Mouse (Mus musculus): ENCODE data around the gene St8sia1. TPM values are rescaled to one million over a fixed set of nuclear protein-coding genes. Genes with fewer than 3 reads are reported as not detected.

The St8sia1 gene
- polyA plus RNA-seq, 1 experiment from 2014 or later: 4.2 TPM

DNA sequence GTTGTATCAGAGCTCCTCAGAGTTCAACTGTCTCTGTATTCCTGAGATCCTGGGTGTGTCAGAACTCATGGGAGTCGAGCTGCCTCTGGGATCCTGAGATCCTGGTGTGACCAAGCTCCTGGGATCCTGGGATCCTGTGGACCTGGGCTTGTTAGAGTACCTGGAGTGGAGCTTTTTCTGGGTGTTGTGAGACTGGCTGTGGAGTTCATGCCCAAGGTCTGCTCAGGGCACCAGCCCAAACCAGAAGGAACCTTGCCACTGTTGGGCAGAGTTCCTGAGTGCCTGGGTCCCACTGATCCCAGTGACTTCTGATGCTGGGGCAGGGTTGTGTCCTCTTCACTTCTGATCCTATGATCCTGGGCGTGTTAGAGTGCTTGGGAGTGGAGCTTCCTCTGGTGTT lies 8.0 kb upstream of the St8sia1 start:
- no peaks in the 10 kb centered on the region for H3K27me3 ChIP-seq
- H3K9me3 ChIP-seq (replicated peaks): no peaks in the 10 kb centered on the region
- no peak overlapping the region for H3K9ac ChIP-seq
- H3K4me3 ChIP-seq: no peak overlapping the region
- H3K4me2 ChIP-seq: no peak overlapping the region
- H3K4me1 ChIP-seq: no peaks in the 10 kb centered on the region
- WGBS: 51% methylated on average over 2 of the region's 2 CpGs
- no peaks in the 10 kb centered on the region for H3K36me3 ChIP-seq (ENCODE audit: poor library complexity, severe bottlenecking)
- no peak overlapping the region for H3K27ac ChIP-seq
- no peak for ATAC-seq

DNA sequence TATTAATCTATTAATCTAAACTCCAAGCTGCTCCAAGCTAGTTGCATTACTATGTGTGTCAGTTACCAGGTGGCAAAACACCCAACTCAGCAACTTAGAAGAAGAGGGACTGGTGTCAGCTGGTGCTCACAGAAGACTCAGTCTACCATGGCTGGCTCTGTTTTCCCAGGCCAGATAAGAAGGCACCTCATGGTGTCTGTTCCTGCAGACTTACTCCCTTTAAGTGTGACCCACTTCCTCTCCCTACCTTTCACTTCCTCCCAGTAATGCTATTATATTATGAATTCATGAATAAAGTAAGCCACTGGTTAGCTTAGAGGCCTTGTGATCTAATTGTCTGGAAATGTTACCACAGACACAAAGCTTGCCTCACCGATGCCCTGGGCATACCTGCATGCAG lies 3.2 kb upstream of the St8sia1 start:
- peaks cover 14% of the 10 kb centered on the region; the same call in 1 of the 2 replicates for H3K4me1 ChIP-seq
- ATAC-seq: no peak
- no peaks in the 10 kb centered on the region for H3K27me3 ChIP-seq
- no peaks in the 10 kb centered on the region for H3K9me3 ChIP-seq (replicated peaks)
- no peak overlapping the region for H3K9ac ChIP-seq
- H3K4me3 ChIP-seq: no peak overlapping the region
- no peaks in the 10 kb centered on the region for H3K36me3 ChIP-seq (ENCODE audit: poor library complexity, severe bottlenecking)
- no peak overlapping the region for H3K4me2 ChIP-seq
- WGBS: 88% methylated on average over 1 of the region's 1 CpGs
- H3K27ac ChIP-seq: no peak overlapping the region

DNA sequence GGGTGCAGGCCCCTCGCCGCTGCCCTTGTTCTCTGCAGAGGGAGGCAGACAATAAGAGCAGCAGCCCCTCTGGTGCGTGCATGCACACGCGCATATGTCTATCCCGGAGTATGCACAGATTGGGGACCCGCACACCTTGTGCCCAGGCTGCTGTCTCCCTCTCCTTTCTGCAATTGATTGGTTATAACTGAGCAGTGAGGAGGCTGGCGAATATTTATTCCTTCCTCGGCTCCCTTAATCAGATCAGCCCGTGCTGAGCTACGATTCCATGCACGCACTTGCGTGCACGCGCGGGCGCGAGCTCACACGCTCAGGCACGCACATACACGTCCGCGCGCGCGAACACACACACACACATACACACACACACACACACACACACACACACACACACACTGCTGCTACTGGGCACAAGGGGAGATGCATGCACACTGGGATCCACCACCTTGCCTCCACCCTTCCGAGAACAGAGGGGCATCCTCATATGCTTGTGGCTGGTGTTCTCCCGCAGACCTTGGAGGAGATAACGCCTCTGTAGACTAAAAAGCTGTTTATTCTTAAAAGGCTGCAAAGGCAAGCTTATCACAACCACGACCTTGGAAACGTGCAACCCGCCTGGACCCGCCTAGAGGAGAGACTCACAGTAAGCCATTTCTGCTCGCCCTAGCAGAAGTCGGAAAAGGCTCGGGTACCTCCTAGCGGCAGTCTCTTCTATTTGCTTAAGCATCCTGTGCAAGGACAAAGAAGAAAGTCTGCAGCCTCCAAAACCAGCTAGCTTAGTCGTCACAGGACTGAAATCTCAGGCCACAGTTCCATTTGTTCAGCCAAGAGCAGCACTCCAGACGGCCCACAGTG lies 506 bp upstream of the St8sia1 start:
- under 1% methylated on average over 33 of the region's 39 CpGs for WGBS
- Histone ChIP-seq H3K9me3 (replicated peaks) (no peaks in the 10 kb centered on the region), H3K27ac (peak overlapping the region; percentile 96), H3K27me3 (no peaks in the 10 kb centered on the region), H3K4me1 (peaks cover 32% of the 10 kb centered on the region), H3K9ac (peak overlapping the region; percentile 84), H3K4me2 (peak overlapping the region; percentile 75), H3K4me3 (peak overlapping the region; percentile 69), H3K36me3 (ENCODE audit: poor library complexity, severe bottlenecking) (peaks cover 3% of the 10 kb centered on the region; the same call in 1 of the 2 replicates)
- peak; percentile 91 for ATAC-seq

DNA sequence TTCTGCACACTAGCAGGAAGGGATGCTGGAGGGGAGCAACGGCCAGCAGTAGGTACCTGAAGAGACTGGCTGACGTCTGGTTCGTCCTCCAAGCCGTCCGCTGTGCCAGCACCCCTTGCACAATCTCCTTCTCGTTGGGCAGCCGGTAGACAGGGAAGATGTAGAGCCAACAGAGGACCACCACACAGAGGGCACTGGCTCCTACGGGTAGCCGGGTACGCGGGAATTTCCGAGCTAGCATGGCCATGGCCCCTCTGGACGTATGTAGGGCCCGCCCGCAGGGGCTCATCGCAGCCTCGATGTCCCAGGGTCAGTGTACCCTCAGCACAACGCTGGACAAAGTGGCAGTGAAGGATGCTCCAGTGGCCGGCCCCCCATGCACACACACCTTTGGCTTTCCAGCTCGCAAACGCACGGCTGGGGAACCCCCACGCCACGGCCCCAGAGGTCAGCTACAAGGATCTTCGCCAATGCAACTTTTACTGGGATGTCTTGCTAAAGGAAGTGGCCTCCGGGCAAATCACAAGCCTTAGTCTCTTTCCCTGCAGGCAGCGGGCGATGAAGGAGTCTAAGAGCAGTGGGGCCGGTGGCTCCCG lies 674 bp downstream of the St8sia1 start:
- peak overlapping the region; percentile 84 for H3K9ac ChIP-seq
- peaks cover 3% of the 10 kb centered on the region; the same call in 1 of the 2 replicates for H3K36me3 ChIP-seq (ENCODE audit: poor library complexity, severe bottlenecking)
- no peaks in the 10 kb centered on the region for H3K9me3 ChIP-seq (replicated peaks)
- no peak for ATAC-seq
- WGBS: 18% methylated on average over 29 of the region's 30 CpGs
- H3K27me3 ChIP-seq: no peaks in the 10 kb centered on the region
- peaks cover 32% of the 10 kb centered on the region for H3K4me1 ChIP-seq
- peak overlapping the region; percentile 75 for H3K4me2 ChIP-seq
- H3K4me3 ChIP-seq: peak overlapping the region; percentile 69
- peak overlapping the region; percentile 96 for H3K27ac ChIP-seq

DNA sequence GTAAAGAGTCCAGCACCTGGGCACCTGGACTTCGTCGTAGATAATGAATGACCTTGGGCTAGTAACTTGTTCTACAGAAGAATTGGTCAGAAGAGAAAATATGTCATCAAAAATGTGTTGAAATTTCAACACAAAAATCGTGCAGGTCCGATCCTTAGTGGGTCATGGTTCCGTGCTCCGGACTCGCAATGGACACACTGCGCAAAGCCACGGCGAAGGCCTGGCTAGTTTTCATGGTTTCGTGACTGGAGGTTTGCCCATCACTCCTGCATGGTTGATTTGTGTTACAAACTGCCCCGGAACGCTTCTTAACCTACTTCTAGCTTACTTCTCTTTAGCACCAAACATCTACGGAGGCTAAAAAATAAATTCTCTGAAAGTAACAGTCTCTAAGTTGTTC lies 1.4 kb downstream of the St8sia1 start:
- no peaks in the 10 kb centered on the region for H3K27me3 ChIP-seq
- no peaks in the 10 kb centered on the region for H3K9me3 ChIP-seq (replicated peaks)
- WGBS: 93% methylated on average over 14 of the region's 14 CpGs
- H3K4me1 ChIP-seq: peaks cover 32% of the 10 kb centered on the region
- peak overlapping the region; percentile 84; the same call in 1 of the 2 replicates for H3K9ac ChIP-seq
- peak overlapping the region; percentile 69 for H3K4me3 ChIP-seq
- H3K36me3 ChIP-seq (ENCODE audit: poor library complexity, severe bottlenecking): peaks cover 3% of the 10 kb centered on the region; the same call in 1 of the 2 replicates
- no peak overlapping the region for H3K27ac ChIP-seq
- ATAC-seq: no peak
- H3K4me2 ChIP-seq: peak overlapping the region; percentile 75

DNA sequence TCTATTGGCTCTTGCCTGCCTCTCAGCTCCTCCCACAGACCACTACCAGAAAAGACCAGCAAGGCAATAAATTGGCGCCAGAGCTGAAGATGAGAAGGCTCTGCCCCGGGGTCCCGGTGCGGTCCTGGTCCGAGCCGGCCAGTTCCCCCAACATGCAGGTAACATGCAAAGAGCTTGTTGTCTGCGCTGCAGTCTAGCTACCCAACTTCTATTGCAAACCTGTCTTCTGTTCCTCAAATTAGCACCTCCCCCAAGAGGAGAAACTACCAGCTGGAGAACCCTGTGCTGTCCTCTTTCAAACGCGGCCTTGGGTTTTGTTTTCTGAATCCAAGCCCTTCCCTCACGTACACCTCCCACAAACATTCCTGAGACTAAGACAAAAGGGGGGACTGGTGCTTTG lies 1.8 kb downstream of the St8sia1 start:
- Histone ChIP-seq H3K9me3 (replicated peaks) (no peaks in the 10 kb centered on the region), H3K36me3 (ENCODE audit: poor library complexity, severe bottlenecking) (peaks cover 3% of the 10 kb centered on the region; the same call in 1 of the 2 replicates), H3K9ac (no peak overlapping the region), H3K27ac (no peak overlapping the region), H3K4me1 (peaks cover 32% of the 10 kb centered on the region), H3K27me3 (no peaks in the 10 kb centered on the region), H3K4me2 (peak overlapping the region; percentile 75), H3K4me3 (peak overlapping the region; percentile 69)
- 84% methylated on average over 10 of the region's 10 CpGs for WGBS
- no peak for ATAC-seq

DNA sequence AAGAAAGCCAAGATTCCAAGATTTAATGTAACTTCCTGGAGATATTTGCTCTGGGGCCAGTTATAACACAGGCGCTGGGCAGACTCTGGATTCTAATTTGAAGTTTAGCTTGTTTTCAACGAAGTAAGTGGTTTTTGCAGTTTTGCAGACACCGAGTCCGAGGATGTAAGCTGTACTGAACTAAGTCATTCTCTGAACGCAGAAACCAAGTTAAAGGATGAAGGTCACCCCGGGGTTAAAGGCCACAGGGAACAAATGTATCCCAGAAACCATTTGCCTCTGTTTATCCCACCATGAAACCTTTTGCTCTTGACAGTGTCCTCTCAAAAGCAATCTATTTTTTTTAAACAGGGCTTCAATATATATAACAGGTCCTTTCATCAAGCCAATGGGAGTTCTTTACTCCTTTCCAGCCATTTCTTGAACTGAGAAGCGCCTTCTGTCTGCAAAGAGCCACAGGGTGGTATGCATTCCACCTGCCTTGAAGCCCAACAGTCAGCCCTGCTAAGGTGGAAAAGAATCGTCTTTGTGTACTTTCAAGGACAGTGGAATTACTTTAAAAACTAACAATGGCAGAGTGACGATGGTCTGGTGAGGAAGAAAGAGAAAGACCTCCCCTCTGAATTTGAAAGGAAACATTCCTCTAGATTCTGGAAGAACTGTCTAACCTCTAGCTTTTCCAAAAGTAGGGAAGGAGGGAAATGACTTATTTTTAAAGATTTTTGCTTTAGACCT lies 2.4 kb downstream of the St8sia1 start:
- H3K27ac ChIP-seq: no peak overlapping the region
- H3K36me3 ChIP-seq (ENCODE audit: poor library complexity, severe bottlenecking): peaks cover 3% of the 10 kb centered on the region; the same call in 1 of the 2 replicates
- peaks cover 32% of the 10 kb centered on the region for H3K4me1 ChIP-seq
- 77% methylated on average over 9 of the region's 9 CpGs for WGBS
- peak overlapping the region; percentile 69; the same call in 1 of the 2 replicates for H3K4me3 ChIP-seq
- no peak for ATAC-seq
- H3K9ac ChIP-seq: no peak overlapping the region
- H3K9me3 ChIP-seq (replicated peaks): no peaks in the 10 kb centered on the region
- no peaks in the 10 kb centered on the region for H3K27me3 ChIP-seq
- H3K4me2 ChIP-seq: peak overlapping the region; percentile 75

DNA sequence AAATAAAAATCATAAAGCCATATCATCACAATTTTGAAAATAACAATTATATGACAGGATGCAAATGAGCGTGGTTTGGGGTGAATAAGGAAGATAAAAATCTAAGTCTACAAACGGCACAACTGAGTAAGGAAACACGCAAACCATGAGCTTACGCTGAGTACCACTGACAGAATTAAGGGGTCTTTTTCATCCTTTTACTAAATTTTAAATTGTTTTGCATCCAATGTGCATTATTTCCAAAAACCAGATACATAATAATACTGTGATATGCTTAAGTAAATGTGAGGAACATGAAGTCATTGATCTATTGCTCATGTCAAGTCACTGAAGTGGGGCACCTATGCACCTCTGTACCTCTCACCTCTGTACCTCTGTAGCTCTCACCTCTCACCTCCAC lies 7.7 kb downstream of the St8sia1 start:
- 92% methylated on average over 4 of the region's 4 CpGs for WGBS
- no peaks in the 10 kb centered on the region for H3K9me3 ChIP-seq (replicated peaks)

DNA sequence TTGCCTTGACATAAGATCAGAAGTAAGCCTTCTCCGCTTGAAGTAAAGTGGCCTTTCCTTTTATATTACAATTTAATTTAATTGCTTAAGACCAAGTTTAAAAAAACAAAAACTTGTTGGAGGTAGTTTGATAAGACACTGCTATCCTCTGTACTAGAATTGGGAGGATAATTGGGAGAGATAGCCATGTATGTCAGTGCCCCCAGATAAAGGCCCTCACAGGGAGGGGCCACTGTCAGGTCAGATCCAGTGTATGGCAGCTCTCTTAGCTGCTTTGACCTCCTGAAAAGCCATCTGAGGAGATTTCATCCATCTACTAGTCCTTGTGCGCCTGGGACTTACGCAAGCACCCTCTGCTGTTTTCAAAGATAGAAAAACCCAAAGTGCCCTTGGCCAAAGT lies 9.0 kb downstream of the St8sia1 start:
- 92% methylated on average over 3 of the region's 3 CpGs for WGBS
- 0 out of 2 replicates have a peak, but pooled peaks cover 3% of the 10 kb centered on the region for H3K36me3 ChIP-seq (ENCODE audit: poor library complexity, severe bottlenecking)

More for the DNA sequence above, 7.7 kb downstream of the St8sia1 start:
- H3K9ac ChIP-seq: no peak overlapping the region
- no peak overlapping the region for H3K4me2 ChIP-seq
- H3K4me1 ChIP-seq: peaks cover 10% of the 10 kb centered on the region
- H3K36me3 ChIP-seq (ENCODE audit: poor library complexity, severe bottlenecking): peaks cover 3% of the 10 kb centered on the region; the same call in 1 of the 2 replicates
- ATAC-seq: no peak
- no peak overlapping the region for H3K27ac ChIP-seq
- H3K4me3 ChIP-seq: no peak overlapping the region
- H3K27me3 ChIP-seq: no peaks in the 10 kb centered on the region

DNA sequence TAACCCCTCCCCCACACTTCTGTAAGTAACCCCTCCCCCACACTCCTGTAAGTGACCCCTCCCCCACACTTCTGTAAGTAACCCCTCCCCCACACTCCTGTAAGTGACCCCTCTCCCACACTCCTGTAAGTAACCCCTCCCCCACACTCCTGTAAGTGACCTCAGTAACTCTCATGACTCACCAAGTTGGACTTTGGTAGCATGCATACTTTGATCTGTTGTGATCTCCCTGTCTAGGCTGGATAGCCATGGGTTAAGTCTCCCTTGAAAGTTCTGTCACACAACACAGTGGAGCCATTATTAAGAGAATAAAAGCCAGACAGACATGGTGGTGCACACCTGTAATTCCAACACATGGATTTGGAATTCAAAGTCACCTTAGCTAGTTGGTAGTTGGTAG lies 11.1 kb downstream of the St8sia1 start:
- Histone ChIP-seq H3K27ac (no peak overlapping the region), H3K4me2 (no peak overlapping the region), H3K27me3 (no peaks in the 10 kb centered on the region), H3K9me3 (replicated peaks) (no peaks in the 10 kb centered on the region), H3K9ac (no peak overlapping the region), H3K4me3 (no peak overlapping the region), H3K36me3 (ENCODE audit: poor library complexity, severe bottlenecking) (no peaks in the 10 kb centered on the region), H3K4me1 (peaks cover 17% of the 10 kb centered on the region)
- ATAC-seq: no peak

More for the DNA sequence above, 9.0 kb downstream of the St8sia1 start:
- no peak overlapping the region for H3K4me2 ChIP-seq
- H3K27ac ChIP-seq: no peak overlapping the region
- no peak for ATAC-seq
- H3K27me3 ChIP-seq: no peaks in the 10 kb centered on the region
- H3K9ac ChIP-seq: no peak overlapping the region
- peaks cover 1% of the 10 kb centered on the region for H3K4me1 ChIP-seq
- no peaks in the 10 kb centered on the region for H3K9me3 ChIP-seq (replicated peaks)
- H3K4me3 ChIP-seq: no peak overlapping the region

DNA sequence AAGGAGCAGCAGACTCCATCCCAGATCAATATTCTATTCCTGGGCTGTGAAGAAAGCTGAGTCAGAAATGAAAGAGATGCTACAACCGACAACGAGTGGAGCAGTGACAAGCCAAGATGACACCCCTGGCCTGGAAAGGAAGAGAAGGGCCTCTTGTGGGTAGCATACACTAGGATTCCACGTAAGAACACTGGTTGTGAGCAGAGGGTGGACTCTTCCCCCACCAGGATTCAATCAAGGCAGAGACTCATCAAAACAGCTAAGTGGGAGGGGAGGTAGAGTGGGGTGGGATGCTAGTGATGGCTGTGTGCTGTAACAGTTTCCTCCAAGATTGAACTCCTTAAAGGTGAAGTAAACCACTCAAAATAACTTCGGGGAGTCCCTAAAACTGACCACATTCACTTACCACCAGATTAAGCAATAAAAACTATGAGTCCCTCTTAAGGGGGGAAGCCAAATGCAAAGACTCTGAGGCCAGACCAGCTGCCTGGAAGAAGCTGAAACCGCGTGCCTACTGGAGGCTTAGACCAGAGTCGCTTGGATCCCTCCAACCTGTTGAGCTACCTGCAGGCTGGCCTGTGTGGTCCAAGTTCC lies 11.8 kb downstream of the St8sia1 start:
- Histone ChIP-seq H3K27ac (no peak overlapping the region), H3K36me3 (ENCODE audit: poor library complexity, severe bottlenecking) (no peaks in the 10 kb centered on the region), H3K9ac (no peak overlapping the region), H3K9me3 (replicated peaks) (no peaks in the 10 kb centered on the region), H3K27me3 (no peaks in the 10 kb centered on the region), H3K4me3 (no peak overlapping the region), H3K4me2 (no peak overlapping the region), H3K4me1 (peaks cover 17% of the 10 kb centered on the region)
- 95% methylated on average over 7 of the region's 7 CpGs for WGBS
- no peak for ATAC-seq
